Mouse (Mus musculus) thymus, adult 2 months (tissue): Measurements from ENCODE around the gene Banf1. TPM values are rescaled to one million over a fixed set of nuclear protein-coding genes. Genes with fewer than 3 reads are reported as not detected.

Experiments used
- DNase-seq: peaks from one replicate; pipeline ENCODE4 v3.0.0; 2021
- H3K27ac ChIP-seq: fragments of 200-500 bp; 2 replicates; pipeline ENCODE4 v1.5.1; 2012; ENCODE audit warnings: low read length, control low read depth; ENCODE audit not compliant: control insufficient read depth, insufficient read depth
- H3K27me3 ChIP-seq: fragments of 200-500 bp; 2 replicates; pipeline ENCODE4 v1.6.1; 2012; ENCODE audit warnings: mild to moderate bottlenecking, low read length, moderate library complexity, mixed read lengths; ENCODE audit not compliant: control insufficient read depth, insufficient read depth
- H3K36me3 ChIP-seq: fragments of 200-500 bp; 2 replicates; pipeline ENCODE4 v1.6.1; 2012; ENCODE audit warnings: mild to moderate bottlenecking, low read length, moderate library complexity; ENCODE audit not compliant: control insufficient read depth, insufficient read depth
- H3K4me1 ChIP-seq: fragments of 200-500 bp; replicated peaks from 2 replicates; pipeline ENCODE4 v1.6.1; 2012; ENCODE audit warnings: low read length; ENCODE audit not compliant: control insufficient read depth, insufficient read depth
- H3K4me3 ChIP-seq: fragments of 200-500 bp; 2 replicates; pipeline ENCODE4 v1.5.1; 2012; ENCODE audit warnings: mild to moderate bottlenecking, low read length, control low read depth, moderate library complexity; ENCODE audit not compliant: control insufficient read depth, insufficient read depth
- CTCF ChIP-seq: fragments of 200-500 bp; IDR thresholded peaks from 2 replicates; pipeline ENCODE4 v1.5.1; 2012; ENCODE audit warnings: mild to moderate bottlenecking, control low read depth, low read length, moderate library complexity, borderline replicate concordance; ENCODE audit not compliant: control insufficient read depth, poor library complexity, insufficient read depth; ENCODE audit errors: extremely low read depth
- POLR2A ChIP-seq: fragments of 200-500 bp; IDR thresholded peaks from 2 replicates; pipeline ENCODE4 v1.6.1; 2012; ENCODE audit warnings: mild to moderate bottlenecking, low read length, control low read depth, moderate library complexity; ENCODE audit not compliant: control insufficient read depth, poor library complexity, insufficient read depth; ENCODE audit errors: extremely low read depth
- WGBS: fragments of 180-500 bp; shearing (Covaris S2); methylation state at CpG from one replicate; pipeline ENCODE4 v1.1.7; 2018; 5-methylcytosine and 5-hydroxymethylcytosine counted together
- polyA plus RNA-seq: library from polyadenylated mRNA; depleted of rRNA; stranded (reverse); fragments of >200 nt; gene quantifications from 2 replicates; pipeline ENCODE4 v1.2.3, GENCODE M21; 2012; rRNA removed

The Banf1 gene
- polyA plus RNA-seq, 1 experiment: 314 TPM

DNA sequence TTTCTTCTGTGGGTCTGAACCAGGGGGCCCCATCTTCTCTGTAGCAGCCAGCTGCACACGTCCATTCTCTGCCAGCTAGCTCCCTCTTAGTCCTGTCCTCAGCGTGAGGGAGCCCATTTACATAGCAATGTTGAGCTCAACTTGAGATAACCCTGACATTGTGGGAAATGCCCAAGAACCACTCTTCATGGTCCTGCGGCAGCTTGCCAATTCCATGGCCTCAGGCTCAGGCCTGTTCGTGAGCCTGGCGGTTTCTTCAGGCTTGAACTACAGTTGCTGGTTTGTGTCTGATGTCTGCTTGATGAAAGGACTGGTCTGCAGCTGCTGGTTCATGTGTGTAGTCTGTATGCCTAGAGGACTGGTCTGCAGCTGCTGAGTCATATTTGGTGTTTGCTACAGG lies 32.2 kb downstream of the Banf1 start:
- TF ChIP-seq CTCF (no peak), POLR2A (no peak)
- DNase-seq: no peak
- H3K27ac ChIP-seq: no peak overlapping the region
- H3K27me3 ChIP-seq: no peaks in the 10 kb centered on the region; the same call in 1 of the 2 replicates
- no peak overlapping the region for H3K4me3 ChIP-seq
- H3K36me3 ChIP-seq: no peaks in the 10 kb centered on the region
- H3K4me1 ChIP-seq: no peaks in the 10 kb centered on the region
- WGBS: 91% methylated on average over 5 of the region's 5 CpGs

GRCm38 (mm10) chr19:5327970-5328369 lies 39.0 kb downstream of the Banf1 start:
- Histone ChIP-seq H3K36me3 (no peaks in the 10 kb centered on the region), H3K27ac (no peak overlapping the region), H3K4me1 (peaks cover 6% of the 10 kb centered on the region), H3K4me3 (no peak overlapping the region), H3K27me3 (no peaks in the 10 kb centered on the region; the same call in 1 of the 2 replicates)
- DNase-seq: no peak
- 95% methylated on average over 19 of the region's 19 CpGs for WGBS
- no peak for TF ChIP-seq POLR2A
- no peak for TF ChIP-seq CTCF

DNA sequence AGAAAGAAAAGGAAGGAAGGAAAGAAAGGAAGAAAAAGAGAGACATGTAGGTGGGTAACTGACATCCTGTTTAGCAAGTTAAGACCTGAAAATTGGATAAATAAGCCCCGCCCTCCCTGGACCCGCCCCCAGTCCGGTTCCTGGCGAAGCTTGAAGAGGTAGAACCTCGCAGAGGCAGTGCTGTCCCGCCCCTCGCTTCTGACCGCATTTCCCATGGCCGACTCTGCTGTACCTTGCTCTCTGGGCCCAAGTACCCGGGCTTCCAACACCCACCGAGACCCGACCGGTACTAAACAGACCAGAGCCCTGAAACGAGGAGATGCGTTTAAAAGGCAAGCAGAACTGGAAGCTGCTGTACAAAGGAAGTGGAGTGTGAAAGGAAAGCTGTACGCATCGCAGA lies 43.2 kb downstream of the Banf1 start:
- peaks cover 6% of the 10 kb centered on the region for H3K4me1 ChIP-seq
- H3K36me3 ChIP-seq: no peaks in the 10 kb centered on the region
- DNase-seq: peak; percentile 52
- no peak overlapping the region for H3K27ac ChIP-seq
- 38% methylated on average over 17 of the region's 17 CpGs for WGBS
- H3K4me3 ChIP-seq: peak overlapping the region; percentile 54
- TF ChIP-seq POLR2A: no peak
- no peak for TF ChIP-seq CTCF
- no peaks in the 10 kb centered on the region for H3K27me3 ChIP-seq

Other genes with a start within 250 kb of the Banf1 start
- 48.0 and 54.9 TPM in 2 replicates for gene Klc2, start 248.6 kb downstream of the Banf1 start, polyA plus RNA-seq
- 58.9 and 64.9 TPM in 2 replicates for gene Pacs1, start 94.0 kb downstream of the Banf1 start, polyA plus RNA-seq
- 213 and 250 TPM in 2 replicates for gene Sf3b2, start 71.7 kb downstream of the Banf1 start, polyA plus RNA-seq
- 4.8 and 6.3 TPM in 2 replicates for gene Gal3st3, start 68.8 kb downstream of the Banf1 start, polyA plus RNA-seq
- gene Catsper1, start 31.4 kb downstream of the Banf1 start, polyA plus RNA-seq: not detected in 2 replicates
- 60.2 and 101 TPM in 2 replicates for gene Cst6, start 17.6 kb downstream of the Banf1 start, polyA plus RNA-seq
- 50.0 and 51.3 TPM in 2 replicates for gene Eif1ad, start 427 bp downstream of the Banf1 start, polyA plus RNA-seq
- gene Sart1, start 21.5 kb upstream of the Banf1 start, polyA plus RNA-seq: 41.6 and 48.9 TPM in 2 replicates
- 0.14 and 0.59 TPM in 2 replicates for gene Tsga10ip, start 35.4 kb upstream of the Banf1 start, polyA plus RNA-seq
- gene Drap1, start 57.8 kb upstream of the Banf1 start, polyA plus RNA-seq: 112 and 133 TPM in 2 replicates
- gene AI837181, start 58.0 kb upstream of the Banf1 start, polyA plus RNA-seq: 145 and 149 TPM in 2 replicates
- 0.16 TPM in 1 of 2 replicates, not detected in the other for gene Fosl1, start 80.4 kb upstream of the Banf1 start, polyA plus RNA-seq
- gene Ccdc85b, start 90.7 kb upstream of the Banf1 start, polyA plus RNA-seq: 8.1 and 8.2 TPM in 2 replicates
- 142 and 157 TPM in 2 replicates for gene Fibp, start 93.4 kb upstream of the Banf1 start, polyA plus RNA-seq
- gene Ctsw, start 101.3 kb upstream of the Banf1 start, polyA plus RNA-seq: 49.1 and 54.3 TPM in 2 replicates
- gene Efemp2, start 106.8 kb upstream of the Banf1 start, polyA plus RNA-seq: 17.3 and 21.6 TPM in 2 replicates
- 127 and 149 TPM in 2 replicates for gene Mus81, start 121.2 kb upstream of the Banf1 start, polyA plus RNA-seq
- gene Cfl1, start 123.3 kb upstream of the Banf1 start, polyA plus RNA-seq: 1,557 and 1,580 TPM in 2 replicates
- 3.3 and 3.5 TPM in 2 replicates for gene 1700020D05Rik, start 136.6 kb upstream of the Banf1 start, polyA plus RNA-seq
- 20.0 and 22.6 TPM in 2 replicates for gene Snx32, start 143.4 kb upstream of the Banf1 start, polyA plus RNA-seq
- 1.4 and 1.9 TPM in 2 replicates for gene Ovol1, start 193.5 kb upstream of the Banf1 start, polyA plus RNA-seq
- 35.0 and 38.9 TPM in 2 replicates for gene Ap5b1, start 200.9 kb upstream of the Banf1 start, polyA plus RNA-seq
- gene Rnaseh2c, start 234.7 kb upstream of the Banf1 start, polyA plus RNA-seq: 87.0 and 96.5 TPM in 2 replicates
- 90.0 and 106 TPM in 2 replicates for gene Kat5, start 243.1 kb upstream of the Banf1 start, polyA plus RNA-seq